Mouse (Mus musculus): ENCODE results near the gene Mapt.

DNA sequence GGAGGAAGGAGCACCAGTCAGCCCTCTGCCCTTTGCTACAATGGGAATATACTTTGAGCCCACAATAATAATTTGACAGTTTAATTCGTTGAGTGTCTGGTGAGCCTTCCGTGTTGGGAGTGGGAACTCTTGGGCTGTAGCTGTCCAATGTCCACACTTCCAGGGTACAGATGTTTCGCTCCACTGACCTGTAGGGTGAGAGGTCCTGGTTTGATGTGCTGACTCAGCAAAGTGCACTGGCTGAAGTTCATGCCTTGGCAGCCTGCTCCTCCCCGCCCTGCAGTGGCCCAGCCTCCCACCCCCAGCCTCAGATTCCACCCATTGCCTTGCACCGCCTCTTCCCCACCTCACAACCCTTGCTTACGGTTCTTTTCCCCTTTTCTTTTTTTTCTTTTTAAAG is 33.5 kb downstream of the Mapt start:
- no peak for TF ChIP-seq POLR2A (IDR thresholded peaks at IDR 0.05; ENCODE audit: borderline replicate concordance, control insufficient read depth, low read depth, low read length)
- TF ChIP-seq CTCF (IDR thresholded peaks at IDR 0.05; ENCODE audit: control insufficient read depth, insufficient read depth, low read length), result no peak
